Mouse (Mus musculus) embryonic facial prominence, embryonic 12.5 days (tissue): ENCODE data around the gene Cttn. TPM values are rescaled to one million over a fixed set of nuclear protein-coding genes. Genes with fewer than 3 reads are reported as not detected.

Source experiments
- ATAC-seq: fragments of 200-750 bp; cut with Nextera tagmentation; 2 replicates; pipeline ENCODE4 v1.8.0; 2017; ENCODE audit not compliant: insufficient number of reproducible peaks, insufficient read depth, low FRiP score, low TSS enrichment
- H3K27ac ChIP-seq: fragments of 300-500 bp; sonication (generic); 2 replicates; pipeline ENCODE4 v1.5.1; 2016; ENCODE audit warnings: mild to moderate bottlenecking
- H3K27me3 ChIP-seq: fragments of 300-500 bp; sonication (generic); 2 replicates; pipeline ENCODE4 v1.6.1; 2016; ENCODE audit warnings: mild to moderate bottlenecking, moderate library complexity
- H3K36me3 ChIP-seq: fragments of 300-500 bp; sonication (generic); 2 replicates; pipeline ENCODE4 v1.6.1; 2016; ENCODE audit warnings: mild to moderate bottlenecking
- H3K4me1 ChIP-seq: fragments of 300-500 bp; sonication (generic); 2 replicates; pipeline ENCODE4 v1.6.1; 2016
- H3K4me2 ChIP-seq: fragments of 300-500 bp; sonication (generic); replicated peaks from 2 replicates; pipeline ENCODE4 v1.6.1; 2016; ENCODE audit warnings: mild to moderate bottlenecking, moderate library complexity
- H3K4me3 ChIP-seq: fragments of 300-500 bp; sonication (generic); 2 replicates; pipeline ENCODE4 v1.5.1; 2016; ENCODE audit warnings: mild to moderate bottlenecking
- H3K9ac ChIP-seq: fragments of 300-500 bp; sonication (generic); 2 replicates; pipeline ENCODE4 v1.6.1; 2016; ENCODE audit warnings: mild to moderate bottlenecking, moderate library complexity
- H3K9me3 ChIP-seq: fragments of 300-500 bp; sonication (generic); 2 replicates; pipeline ENCODE4 v1.6.1; 2016; ENCODE audit warnings: mild to moderate bottlenecking, moderate library complexity
- WGBS: fragments of 180-500 bp; shearing (Covaris S2); methylation state at CpG from one replicate; pipeline ENCODE4 v1.1.7; 2016; 5-methylcytosine and 5-hydroxymethylcytosine counted together
- polyA plus RNA-seq: library from polyadenylated mRNA; unstranded; fragments of >200 nt; fragmentation: Nextera tagmentation; extraction: Ambion mirVana; gene quantifications from 2 replicates; pipeline ENCODE4 v1.2.1, GENCODE M21; 2016

Gene Cttn
- 176 and 182 TPM in 2 replicates for polyA plus RNA-seq

DNA sequence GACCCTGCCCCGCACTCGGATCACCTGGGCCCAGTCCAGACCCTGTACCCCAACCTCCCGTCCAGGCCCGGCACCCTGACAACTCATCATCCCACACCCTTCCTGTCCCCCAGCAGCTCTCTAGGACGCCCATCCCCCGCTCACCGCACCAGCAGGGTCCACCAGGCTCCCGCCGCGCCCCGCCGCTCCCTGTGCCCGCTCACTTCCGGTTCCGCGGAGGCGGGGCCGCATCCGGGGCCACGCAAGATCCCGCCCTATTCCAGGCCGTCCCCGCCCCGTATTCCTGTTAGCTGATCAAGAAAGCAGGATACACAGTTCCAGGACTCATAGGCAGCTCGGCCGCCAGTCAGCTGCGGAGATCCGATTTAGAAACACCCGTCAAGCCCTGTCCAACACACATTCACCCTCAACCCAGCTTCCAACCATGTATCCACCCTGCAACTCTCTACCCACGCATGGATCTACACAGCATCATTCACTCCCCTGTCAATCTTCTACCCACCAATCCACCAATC lies at the start of gene Cttn:
Gene Cttn (minus strand): TSS at position 465 of the 515 bp plus-strand sequence.
- peak within 1 kb of the TSS; percentile 78 for H3K4me2 ChIP-seq
- H3K9ac ChIP-seq: peak within 1 kb of the TSS; percentile 97
- peaks cover 16% of the 10 kb centered on the region for H3K4me1 ChIP-seq
- H3K27me3 ChIP-seq: no peaks in the 10 kb centered on the region
- H3K4me3 ChIP-seq: peak within 1 kb of the TSS; percentile 98
- H3K36me3 ChIP-seq: peaks cover 10% of the 10 kb centered on the region
- H3K9me3 ChIP-seq: no peaks in the 10 kb centered on the region
- H3K27ac ChIP-seq: peak within 1 kb of the TSS; percentile 69
- peak; percentile 93 for ATAC-seq
- 1% methylated on average over 30 of the region's 30 CpGs for WGBS

DNA sequence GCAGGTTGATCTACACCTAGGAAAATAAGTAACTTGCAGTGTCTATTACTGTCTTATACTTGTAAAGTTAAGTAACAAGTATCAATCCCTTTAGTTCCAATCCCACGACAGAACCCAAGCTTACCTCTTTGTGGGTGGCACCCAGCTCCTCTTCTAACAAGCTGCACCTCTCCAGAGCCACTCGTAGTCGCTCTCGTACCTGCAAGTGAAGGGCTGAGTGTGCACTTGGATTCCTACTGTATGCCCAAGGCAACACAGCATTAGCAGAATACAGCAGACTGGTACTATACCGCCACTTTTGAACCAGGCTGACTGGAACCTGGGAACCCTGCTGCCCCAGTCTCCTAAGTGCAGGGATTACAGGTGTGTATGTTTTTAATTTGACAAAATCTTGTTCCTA lies 49.0 kb upstream of the Cttn start:
- Histone ChIP-seq H3K4me3 (no peak overlapping the region), H3K9me3 (no peaks in the 10 kb centered on the region), H3K36me3 (peaks cover 48% of the 10 kb centered on the region), H3K9ac (no peak overlapping the region), H3K4me1 (no peaks in the 10 kb centered on the region), H3K27ac (no peak overlapping the region), H3K27me3 (no peaks in the 10 kb centered on the region), H3K4me2 (no peak overlapping the region)
- 96% methylated on average over 5 of the region's 5 CpGs for WGBS
- no peak for ATAC-seq

DNA sequence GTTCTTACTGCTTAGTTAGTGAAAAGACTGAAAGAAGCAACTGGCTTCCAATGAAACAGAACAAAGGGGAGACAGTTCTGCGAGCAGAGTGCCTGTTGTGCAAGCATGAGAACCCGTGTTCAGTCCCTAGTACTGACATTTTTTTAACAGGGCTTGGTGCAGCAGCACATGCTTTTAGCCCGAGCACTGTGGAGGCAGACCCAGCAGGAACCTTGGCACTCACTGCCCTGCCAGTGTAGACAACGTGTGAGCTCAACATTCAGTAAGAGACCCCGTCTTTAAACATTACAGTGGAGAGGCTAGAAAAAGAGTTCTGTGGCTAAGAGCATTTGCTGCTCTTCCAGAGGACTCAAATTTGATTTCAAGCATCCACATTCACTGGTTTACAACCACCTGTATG lies 45.9 kb upstream of the Cttn start:
- Histone ChIP-seq H3K36me3 (peaks cover 76% of the 10 kb centered on the region), H3K4me2 (no peak overlapping the region), H3K9me3 (no peaks in the 10 kb centered on the region), H3K9ac (no peak overlapping the region), H3K4me1 (no peaks in the 10 kb centered on the region), H3K4me3 (no peak overlapping the region), H3K27me3 (no peaks in the 10 kb centered on the region), H3K27ac (no peak overlapping the region)
- no peak for ATAC-seq
- 88% methylated on average over 5 of the region's 5 CpGs for WGBS

DNA sequence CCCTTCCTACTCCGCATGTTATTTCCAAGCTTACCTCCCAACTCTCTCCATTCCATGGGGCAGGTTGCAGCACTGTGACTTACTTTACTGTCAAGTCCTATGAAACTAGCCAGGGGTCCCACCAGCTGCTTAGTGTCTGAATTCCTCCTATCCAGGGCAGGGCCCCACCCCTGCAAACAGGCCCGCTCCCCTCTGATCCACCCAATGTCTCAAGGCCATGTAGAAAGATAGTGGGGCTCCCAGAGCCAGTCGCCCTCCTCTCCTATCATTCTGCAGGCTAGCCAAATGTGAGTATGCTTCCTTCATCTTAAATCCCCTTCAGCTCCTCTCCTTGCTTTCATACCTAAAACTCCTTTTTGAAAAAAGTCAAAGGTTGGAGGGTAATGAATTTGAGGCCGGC lies 38.3 kb upstream of the Cttn start:
- Histone ChIP-seq H3K4me2 (no peak overlapping the region), H3K9ac (no peak overlapping the region), H3K4me3 (no peak overlapping the region), H3K36me3 (peaks cover 92% of the 10 kb centered on the region), H3K4me1 (no peaks in the 10 kb centered on the region), H3K27ac (no peak overlapping the region), H3K9me3 (no peaks in the 10 kb centered on the region), H3K27me3 (no peaks in the 10 kb centered on the region)
- WGBS: 95% methylated on average over 4 of the region's 4 CpGs
- ATAC-seq: no peak

DNA sequence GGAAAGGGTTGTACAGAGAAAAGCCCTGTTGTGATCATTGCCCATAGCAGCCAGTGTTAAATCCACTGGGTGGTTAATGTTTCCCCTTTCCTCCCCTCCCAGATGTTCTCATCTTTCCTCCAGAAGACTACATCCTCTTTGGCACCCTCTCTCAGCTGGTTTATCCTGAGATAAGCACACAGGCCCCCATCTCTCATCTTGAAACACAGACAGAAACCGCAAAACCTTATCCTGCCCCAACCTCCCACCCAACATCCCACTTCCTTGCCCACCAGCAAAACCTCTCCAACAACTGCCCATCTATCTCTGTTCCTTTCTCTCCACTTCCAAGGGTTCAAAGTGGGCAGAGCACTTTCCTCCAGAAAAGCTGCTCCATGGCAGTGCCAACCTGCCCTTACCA lies 36.0 kb upstream of the Cttn start:
- no peak for ATAC-seq
- Histone ChIP-seq H3K4me1 (no peaks in the 10 kb centered on the region), H3K36me3 (peaks cover 93% of the 10 kb centered on the region), H3K9ac (no peak overlapping the region), H3K27ac (no peak overlapping the region), H3K9me3 (no peaks in the 10 kb centered on the region), H3K4me2 (no peak overlapping the region), H3K4me3 (no peak overlapping the region), H3K27me3 (no peaks in the 10 kb centered on the region)
- WGBS: 96% methylated on average over 1 of the region's 1 CpGs

DNA sequence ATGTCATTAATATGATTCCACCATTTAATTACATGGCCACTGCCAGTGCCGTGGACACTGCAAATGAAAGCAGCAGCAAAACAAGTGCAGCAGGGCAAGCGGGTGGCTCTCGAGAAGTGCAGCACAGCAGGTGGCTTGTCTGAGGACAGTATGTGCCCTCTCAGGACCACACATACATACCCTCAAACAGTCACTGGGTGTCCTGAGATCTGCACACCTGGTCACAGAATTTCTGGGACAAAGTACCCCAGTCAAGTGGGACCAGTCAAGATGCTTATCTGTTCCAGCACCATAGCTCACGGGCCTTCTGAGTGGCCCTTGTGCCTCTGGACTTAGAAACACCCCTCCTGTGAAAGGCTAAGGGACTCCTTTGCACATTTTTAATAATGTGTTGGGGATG lies 33.1 kb upstream of the Cttn start:
- WGBS: 82% methylated on average over 4 of the region's 4 CpGs
- H3K4me3 ChIP-seq: no peak overlapping the region
- H3K4me2 ChIP-seq: no peak overlapping the region
- ATAC-seq: no peak
- peaks cover 90% of the 10 kb centered on the region for H3K36me3 ChIP-seq
- no peaks in the 10 kb centered on the region for H3K4me1 ChIP-seq
- no peaks in the 10 kb centered on the region for H3K27me3 ChIP-seq
- no peak overlapping the region for H3K27ac ChIP-seq
- H3K9ac ChIP-seq: no peak overlapping the region
- H3K9me3 ChIP-seq: no peaks in the 10 kb centered on the region

DNA sequence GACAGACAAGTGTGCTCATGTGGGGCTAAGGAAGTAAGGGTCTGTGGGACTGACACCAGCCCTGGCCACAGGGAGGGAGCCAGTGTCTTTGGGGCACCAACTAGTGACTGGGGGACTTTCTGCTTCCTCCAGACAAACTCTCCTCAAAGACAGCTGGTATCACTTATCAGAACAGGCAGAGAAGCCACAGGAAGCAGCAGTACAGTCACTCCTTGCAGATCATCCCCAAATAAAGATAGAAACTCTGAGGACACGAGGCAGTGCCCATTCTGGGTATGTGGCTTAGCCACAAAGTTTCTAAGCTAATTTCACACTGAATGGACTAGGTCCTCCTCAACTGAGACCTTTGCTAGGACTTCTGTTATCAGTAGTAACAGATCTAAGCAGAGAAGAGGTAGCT lies 22.1 kb upstream of the Cttn start:
- H3K9me3 ChIP-seq: no peaks in the 10 kb centered on the region
- no peak overlapping the region for H3K4me2 ChIP-seq
- WGBS: 44% methylated on average over 1 of the region's 1 CpGs
- no peak for ATAC-seq
- H3K27ac ChIP-seq: no peak overlapping the region
- no peak overlapping the region for H3K4me3 ChIP-seq
- no peaks in the 10 kb centered on the region for H3K4me1 ChIP-seq
- H3K36me3 ChIP-seq: peaks cover 80% of the 10 kb centered on the region
- H3K27me3 ChIP-seq: no peaks in the 10 kb centered on the region
- no peak overlapping the region for H3K9ac ChIP-seq

DNA sequence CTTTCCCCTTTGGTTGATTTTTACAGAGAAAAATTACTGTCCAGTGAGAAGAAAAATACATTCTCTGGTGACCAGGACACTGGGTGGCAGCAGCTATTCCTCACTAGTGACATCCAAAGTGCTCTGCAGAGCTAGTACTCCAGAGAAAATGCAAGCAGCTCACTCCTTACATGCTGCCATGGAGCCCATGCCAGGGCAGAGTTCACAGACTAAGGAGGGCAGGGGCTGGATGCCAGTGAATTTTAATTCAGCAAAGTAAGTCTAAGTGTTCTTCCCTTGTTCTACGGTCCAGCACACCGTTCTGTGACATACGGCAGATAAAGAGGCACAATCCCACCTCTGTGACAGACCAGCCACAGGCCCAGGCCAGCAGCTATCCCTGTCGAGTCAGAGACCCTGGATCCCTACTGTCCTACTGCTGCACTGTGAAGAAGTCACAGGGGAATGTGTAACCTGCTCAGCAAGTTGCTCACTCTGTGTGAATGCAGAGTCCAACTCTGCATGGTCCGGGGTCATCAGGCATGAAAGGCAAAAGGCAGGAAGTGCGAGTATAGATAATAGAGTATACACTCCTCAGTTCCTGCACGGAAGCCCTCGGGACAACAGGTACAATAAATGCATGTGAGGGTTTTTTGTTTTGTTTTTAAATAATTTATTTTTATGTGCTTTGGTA lies 19.5 kb upstream of the Cttn start:
- ATAC-seq: no peak
- H3K27ac ChIP-seq: no peak overlapping the region
- no peaks in the 10 kb centered on the region for H3K4me1 ChIP-seq
- WGBS: 86% methylated on average over 8 of the region's 8 CpGs
- H3K4me2 ChIP-seq: no peak overlapping the region
- no peak overlapping the region for H3K4me3 ChIP-seq
- H3K9me3 ChIP-seq: no peaks in the 10 kb centered on the region
- H3K36me3 ChIP-seq: peaks cover 69% of the 10 kb centered on the region
- H3K9ac ChIP-seq: no peak overlapping the region
- H3K27me3 ChIP-seq: no peaks in the 10 kb centered on the region

DNA sequence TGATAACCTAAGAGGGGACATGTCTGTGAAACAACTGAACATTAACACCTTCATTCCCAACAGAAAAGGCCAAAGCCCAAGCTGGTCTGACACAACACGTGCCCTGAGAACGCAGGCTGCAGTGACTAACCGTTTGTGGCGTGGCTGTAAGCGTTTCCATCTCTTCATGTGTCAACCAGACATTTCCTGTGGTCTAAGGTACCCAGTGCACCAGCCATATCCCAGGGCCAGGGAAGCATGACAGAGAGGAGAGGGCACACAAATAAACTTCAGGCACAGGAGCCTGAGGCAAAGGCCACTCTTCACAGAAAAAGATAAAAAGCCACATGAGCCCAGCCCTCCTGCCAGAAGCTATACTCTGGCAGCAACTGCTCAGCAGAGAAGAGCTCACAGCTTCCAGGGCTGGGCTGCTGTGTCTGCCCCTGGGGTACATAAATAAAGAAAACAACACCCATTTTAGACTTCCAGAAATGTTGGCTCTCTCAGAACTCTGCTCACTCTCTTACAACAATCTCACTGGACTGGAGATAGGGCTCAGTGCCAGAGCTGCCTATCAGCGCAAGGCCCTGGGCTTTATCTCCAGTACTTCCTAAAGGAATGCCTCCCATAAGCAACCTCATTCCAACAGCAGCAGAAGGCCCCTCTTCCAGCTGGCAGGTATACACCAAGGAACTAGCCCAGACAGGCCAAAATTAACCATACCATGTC lies 18.4 kb upstream of the Cttn start:
- WGBS: 85% methylated on average over 6 of the region's 6 CpGs
- no peak overlapping the region for H3K27ac ChIP-seq

DNA sequence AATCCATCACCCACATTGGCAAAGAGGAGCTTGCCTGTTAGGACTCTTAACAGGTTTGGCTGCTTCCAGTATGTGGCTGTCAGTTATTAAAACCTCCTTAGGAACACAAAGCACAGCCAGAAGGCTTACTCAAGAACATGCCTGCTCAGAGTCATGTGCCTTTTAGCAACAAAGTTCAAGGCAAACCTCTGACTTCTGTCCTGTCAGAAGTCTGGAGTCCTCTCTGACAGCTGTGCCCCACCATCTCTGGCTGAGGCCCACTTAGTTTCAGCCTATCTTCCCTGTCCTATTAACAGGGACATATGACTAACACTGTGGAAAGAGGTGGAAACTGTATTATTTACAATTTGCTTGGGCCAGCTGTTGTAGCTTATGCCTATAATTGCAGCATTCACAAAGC lies 9.5 kb upstream of the Cttn start:
- Histone ChIP-seq H3K9me3 (no peaks in the 10 kb centered on the region), H3K27ac (no peak overlapping the region), H3K4me3 (no peak overlapping the region), H3K27me3 (no peaks in the 10 kb centered on the region), H3K36me3 (peaks cover 82% of the 10 kb centered on the region), H3K9ac (no peak overlapping the region), H3K4me1 (no peaks in the 10 kb centered on the region), H3K4me2 (no peak overlapping the region)
- no peak for ATAC-seq

More for the DNA sequence above, 18.4 kb upstream of the Cttn start:
- Histone ChIP-seq H3K36me3 (peaks cover 73% of the 10 kb centered on the region), H3K4me1 (no peaks in the 10 kb centered on the region), H3K9me3 (no peaks in the 10 kb centered on the region), H3K27me3 (no peaks in the 10 kb centered on the region), H3K4me3 (no peak overlapping the region), H3K4me2 (no peak overlapping the region), H3K9ac (no peak overlapping the region)
- ATAC-seq: no peak

DNA sequence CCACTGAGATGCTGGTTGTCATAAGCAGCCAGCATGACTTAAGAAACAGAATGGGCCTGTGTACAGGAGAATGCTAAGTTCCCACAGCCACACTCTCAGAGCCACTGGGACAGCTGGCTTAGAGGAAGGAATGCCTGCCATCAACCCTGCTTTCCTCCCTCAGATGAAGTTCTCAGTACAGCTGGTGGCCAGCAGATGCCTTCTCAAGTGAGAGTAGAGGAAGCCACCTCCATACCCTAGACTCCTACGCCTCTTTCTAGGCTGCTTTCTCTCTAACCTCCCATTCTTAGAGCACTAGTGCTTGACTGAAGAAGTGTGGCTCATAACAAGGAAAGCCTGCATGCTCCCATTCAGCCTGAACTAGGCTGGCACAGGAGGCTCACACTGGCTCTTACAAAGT lies 8.8 kb upstream of the Cttn start:
- no peaks in the 10 kb centered on the region for H3K27me3 ChIP-seq
- 95% methylated on average over 1 of the region's 1 CpGs for WGBS
- H3K9me3 ChIP-seq: no peaks in the 10 kb centered on the region
- ATAC-seq: no peak
- H3K36me3 ChIP-seq: peaks cover 77% of the 10 kb centered on the region
- no peaks in the 10 kb centered on the region for H3K4me1 ChIP-seq
- H3K9ac ChIP-seq: no peak overlapping the region
- H3K4me2 ChIP-seq: no peak overlapping the region
- no peak overlapping the region for H3K27ac ChIP-seq
- H3K4me3 ChIP-seq: no peak overlapping the region

DNA sequence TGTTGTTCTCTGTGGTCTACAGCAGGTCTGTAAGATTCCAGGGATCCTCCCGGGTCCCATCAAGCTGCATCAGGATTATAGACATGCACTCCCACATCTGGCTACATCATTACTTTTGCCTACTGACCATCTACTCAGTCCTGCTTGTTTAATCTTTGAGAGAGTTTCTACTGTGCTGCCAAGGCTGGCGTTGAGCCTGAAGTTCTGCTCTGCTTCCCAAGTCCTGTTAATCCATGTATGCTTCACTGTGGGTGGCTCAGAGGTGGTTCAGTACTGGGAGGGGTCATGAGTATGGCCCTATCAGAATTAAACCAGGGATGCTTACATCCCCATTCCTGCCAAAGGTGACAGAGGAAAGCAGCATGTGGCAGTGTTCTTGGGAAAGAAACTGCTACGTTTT lies 4.9 kb upstream of the Cttn start:
- no peaks in the 10 kb centered on the region for H3K27me3 ChIP-seq
- H3K4me3 ChIP-seq: no peak overlapping the region
- ATAC-seq: no peak
- H3K36me3 ChIP-seq: peaks cover 41% of the 10 kb centered on the region
- 97% methylated on average over 3 of the region's 3 CpGs for WGBS
- no peak overlapping the region for H3K4me2 ChIP-seq
- H3K27ac ChIP-seq: no peak overlapping the region
- no peak overlapping the region for H3K9ac ChIP-seq
- H3K4me1 ChIP-seq: no peaks in the 10 kb centered on the region
- H3K9me3 ChIP-seq: no peaks in the 10 kb centered on the region
